Mouse (Mus musculus) megakaryocyte, embryonic 14.5 days (primary cell): ENCODE measurements at regions not wholly inside any gene's neighbourhood (a gene's known extent, or its start where the extent isn't known, plus 50 kb on each side); places are given as distances from the start of the nearest gene placed in this dataset.

Source experiments
- FLI1 ChIP-seq: IDR thresholded peaks from 2 replicates; pipeline ENCODE4 v1.6.1; 2012; ENCODE audit warnings: low read length, inconsistent platforms, mixed read lengths
- GATA1 ChIP-seq: IDR thresholded peaks from 3 replicates; pipeline ENCODE4 v1.6.1; 2012; ENCODE audit warnings: mixed read lengths, low read length, inconsistent platforms, borderline replicate concordance

GRCm38 (mm10) chr8:24240211-24240983 is 485.3 kb downstream of the Adam3 start:
- TF ChIP-seq GATA1 (no peak), FLI1 (no peak)
